Mouse (Mus musculus) right cerebral cortex, adult 18-20 months (tissue): Measurements from ENCODE around the gene Hsd17b3.
"Not testable (repeated sequence)": the region's sequence is repeated elsewhere in the genome, so short reads cannot be mapped to it uniquely, and the experiment has no call there.

ENCODE experiments used
- DNase-seq: peaks from one replicate; pipeline ENCODE4 v3.0.0; 2022; ENCODE audit warnings: mixed read lengths

The Hsd17b3 gene

GRCm38 (mm10) chr13:64081012-64081919 is 7.8 kb downstream of the Hsd17b3 start:
- DNase-seq: no peak

GRCm38 (mm10) chr13:64077591-64077990 is 11.4 kb downstream of the Hsd17b3 start:
- DNase-seq: no peak

GRCm38 (mm10) chr13:64076074-64076473 is 13.0 kb downstream of the Hsd17b3 start:
- no peak for DNase-seq

GRCm38 (mm10) chr13:64066653-64067052 is 22.4 kb downstream of the Hsd17b3 start:
- DNase-seq: no peak

- DNase-seq: no peak
Observed at GRCm38 (mm10) chr13:64064276-64064675, 24.8 kb downstream of the Hsd17b3 start.

- DNase-seq: no peak
Observed at GRCm38 (mm10) chr13:64060935-64061506, 28.0 kb downstream of the Hsd17b3 start.

GRCm38 (mm10) chr13:64053959-64054358 is 35.1 kb downstream of the Hsd17b3 start:
- DNase-seq: no peak

GRCm38 (mm10) chr13:64052281-64052680 is 36.7 kb downstream of the Hsd17b3 start:
- not testable (repeated sequence) for DNase-seq

- no peak for DNase-seq
Observed at GRCm38 (mm10) chr13:64050895-64051294, 38.1 kb downstream of the Hsd17b3 start.

- no peak for DNase-seq
Observed at GRCm38 (mm10) chr13:64049535-64049934, 39.5 kb downstream of the Hsd17b3 start.

- no peak for DNase-seq
Observed at GRCm38 (mm10) chr13:64048467-64048866, 40.6 kb downstream of the Hsd17b3 start.

- no peak for DNase-seq
Observed at GRCm38 (mm10) chr13:64039976-64040375, 49.1 kb downstream of the Hsd17b3 start.

- no peak for DNase-seq
Observed at GRCm38 (mm10) chr13:64038114-64038513, 50.9 kb downstream of the Hsd17b3 start.

- peak; percentile 57 for DNase-seq
Observed at GRCm38 (mm10) chr13:64036079-64037011, 52.7 kb downstream of the Hsd17b3 start.

GRCm38 (mm10) chr13:64035036-64035435 is 54.0 kb downstream of the Hsd17b3 start:
- no peak for DNase-seq

- no peak for DNase-seq
Observed at GRCm38 (mm10) chr13:64033921-64034320, 55.1 kb downstream of the Hsd17b3 start.

GRCm38 (mm10) chr13:64033181-64033580 is 55.8 kb downstream of the Hsd17b3 start:
- no peak for DNase-seq

- no peak for DNase-seq
Observed at GRCm38 (mm10) chr13:64031254-64031653, 57.8 kb downstream of the Hsd17b3 start.

- no peak for DNase-seq
Observed at GRCm38 (mm10) chr13:64030792-64031191, 58.2 kb downstream of the Hsd17b3 start.

GRCm38 (mm10) chr13:64024803-64025202 is 64.2 kb downstream of the Hsd17b3 start:
- DNase-seq: no peak

GRCm38 (mm10) chr13:64022786-64023468 is 66.1 kb downstream of the Hsd17b3 start:
- peak; percentile 5 for DNase-seq

- peak; percentile 73 for DNase-seq
Observed at GRCm38 (mm10) chr13:64020902-64021311, 68.1 kb downstream of the Hsd17b3 start.
